Mouse (Mus musculus): ENCODE data around the gene Ptk6. TPM values are rescaled to one million over a fixed set of nuclear protein-coding genes. Genes with fewer than 3 reads are reported as not detected.

The Ptk6 gene
- polyA plus RNA-seq, 1 experiment from 2014 or later, result not detected

GRCm38 (mm10) chr2:181189321-181189720 is 13.3 kb downstream of the Ptk6 start:
- H3K4me3 ChIP-seq (ENCODE audit: low read depth, low read length), result no peak overlapping the region
- ATAC-seq (replicated peaks; ENCODE audit: low FRiP score), result no peak

GRCm38 (mm10) chr2:181188681-181189080 is 13.9 kb downstream of the Ptk6 start:
- Histone ChIP-seq H3K9ac (ENCODE audit: low read length) (peak overlapping the region; percentile 44), H3K4me2 (ENCODE audit: low read depth, low read length, severe bottlenecking) (peak overlapping the region; percentile 73; the same call in 1 of the 2 replicates), H3K36me3 (ENCODE audit: control insufficient read depth, insufficient read depth, low read length) (no peaks in the 10 kb centered on the region), H3K27me3 (ENCODE audit: control insufficient read depth, insufficient read depth, low read length) (no peaks in the 10 kb centered on the region), H3K27ac (ENCODE audit: low read depth, low read length) (no peak overlapping the region; the same call in 1 of the 2 replicates), H3K9me3 (ENCODE audit: control insufficient read depth, low read length) (no peaks in the 10 kb centered on the region), H3K4me1 (replicated peaks; ENCODE audit: control insufficient read depth, insufficient read depth, low read length) (peaks cover 3% of the 10 kb centered on the region), H3K4me3 (ENCODE audit: low read depth, low read length) (peak overlapping the region; percentile 67)
- WGBS, result 70% methylated on average over 2 of the region's 2 CpGs
- ATAC-seq (replicated peaks; ENCODE audit: low FRiP score) (no peak), DNase-seq (ENCODE audit: low spot score) (no peak)

More at GRCm38 (mm10) chr2:181189321-181189720, 13.3 kb downstream of the Ptk6 start:
- Histone ChIP-seq H3K27me3 (ENCODE audit: control insufficient read depth, insufficient read depth, low read length) (no peaks in the 10 kb centered on the region), H3K27ac (ENCODE audit: low read depth, low read length) (no peak overlapping the region), H3K36me3 (ENCODE audit: control insufficient read depth, insufficient read depth, low read length) (no peaks in the 10 kb centered on the region), H3K9ac (ENCODE audit: low read length) (no peak overlapping the region), H3K4me1 (replicated peaks; ENCODE audit: control insufficient read depth, insufficient read depth, low read length) (peaks cover 3% of the 10 kb centered on the region), H3K4me2 (ENCODE audit: low read depth, low read length, severe bottlenecking) (no peak overlapping the region), H3K9me3 (ENCODE audit: control insufficient read depth, low read length) (no peaks in the 10 kb centered on the region)
- 87% methylated on average over 1 of the region's 1 CpGs for WGBS
- DNase-seq (ENCODE audit: low spot score), result no peak

- under 1% methylated on average over 63 of the region's 64 CpGs for WGBS
- Histone ChIP-seq H3K9me3 (ENCODE audit: control insufficient read depth, low read length) (no peaks in the 10 kb centered on the region), H3K4me1 (replicated peaks; ENCODE audit: control insufficient read depth, insufficient read depth, low read length) (peaks cover 3% of the 10 kb centered on the region), H3K36me3 (ENCODE audit: control insufficient read depth, insufficient read depth, low read length) (no peaks in the 10 kb centered on the region), H3K27me3 (ENCODE audit: control insufficient read depth, insufficient read depth, low read length) (no peaks in the 10 kb centered on the region), H3K9ac (ENCODE audit: low read length) (peak within 1 kb of the TSS; percentile 97), H3K4me2 (ENCODE audit: low read depth, low read length, severe bottlenecking) (peak within 1 kb of the TSS; percentile 73), H3K27ac (ENCODE audit: low read depth, low read length) (peak within 1 kb of the TSS; percentile 91), H3K4me3 (ENCODE audit: low read depth, low read length) (peak within 1 kb of the TSS; percentile 67)
- DNase-seq (ENCODE audit: low spot score), result peak; percentile 93
- peak; percentile 93 for ATAC-seq (replicated peaks; ENCODE audit: low FRiP score)
Observed at GRCm38 (mm10) chr2:181187121-181188000, 15.2 kb downstream of the Ptk6 start, which contains the start of gene Ppdpf. TSS of gene Ppdpf (plus strand) at chr2:181187247.

DNA sequence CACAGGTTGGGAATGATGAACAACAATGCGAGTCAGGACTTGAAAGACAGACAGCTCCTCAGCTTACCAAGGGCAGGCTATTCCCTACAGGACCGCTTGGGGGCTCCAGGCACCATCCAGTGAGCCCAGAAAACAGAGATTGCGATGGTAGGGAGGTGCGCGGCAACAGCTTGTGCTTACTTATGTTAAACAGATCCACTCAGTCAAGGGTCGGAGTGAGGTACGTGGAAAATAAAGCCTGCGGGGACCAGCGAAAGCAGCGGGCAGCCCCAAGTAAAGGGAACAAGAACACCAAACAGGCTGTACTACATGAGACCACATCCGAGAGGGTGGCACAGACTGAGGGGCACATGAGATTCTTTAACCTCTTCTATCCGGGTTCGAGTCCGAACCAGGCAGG is 16.0 kb downstream of the Ptk6 start:
- peak; percentile 91 for DNase-seq (ENCODE audit: low spot score)
- Histone ChIP-seq H3K27ac (ENCODE audit: low read depth, low read length) (peak overlapping the region; percentile 91), H3K4me3 (ENCODE audit: low read depth, low read length) (peak overlapping the region; percentile 67), H3K9me3 (ENCODE audit: control insufficient read depth, low read length) (no peaks in the 10 kb centered on the region), H3K27me3 (ENCODE audit: control insufficient read depth, insufficient read depth, low read length) (no peaks in the 10 kb centered on the region), H3K4me1 (replicated peaks; ENCODE audit: control insufficient read depth, insufficient read depth, low read length) (peaks cover 3% of the 10 kb centered on the region), H3K4me2 (ENCODE audit: low read depth, low read length, severe bottlenecking) (peak overlapping the region; percentile 73), H3K9ac (ENCODE audit: low read length) (peak overlapping the region; percentile 97), H3K36me3 (ENCODE audit: control insufficient read depth, insufficient read depth, low read length) (no peaks in the 10 kb centered on the region)
- 0% methylated on average over 14 of the region's 14 CpGs for WGBS
- ATAC-seq (replicated peaks; ENCODE audit: low FRiP score), result peak; percentile 83

- ATAC-seq (replicated peaks; ENCODE audit: low FRiP score) (no peak), DNase-seq (ENCODE audit: low spot score) (no peak)
- Histone ChIP-seq H3K27ac (ENCODE audit: low read depth, low read length) (no peak overlapping the region), H3K36me3 (ENCODE audit: control insufficient read depth, insufficient read depth, low read length) (no peaks in the 10 kb centered on the region), H3K4me2 (ENCODE audit: low read depth, low read length, severe bottlenecking) (no peak overlapping the region), H3K9ac (ENCODE audit: low read length) (no peak overlapping the region), H3K27me3 (ENCODE audit: control insufficient read depth, insufficient read depth, low read length) (no peaks in the 10 kb centered on the region), H3K4me1 (replicated peaks; ENCODE audit: control insufficient read depth, insufficient read depth, low read length) (no peaks in the 10 kb centered on the region), H3K4me3 (ENCODE audit: low read depth, low read length) (no peak overlapping the region), H3K9me3 (ENCODE audit: control insufficient read depth, low read length) (no peaks in the 10 kb centered on the region)
- WGBS, result 84% methylated on average over 6 of the region's 6 CpGs
Observed at GRCm38 (mm10) chr2:181180898-181181297, 21.7 kb downstream of the Ptk6 start.

GRCm38 (mm10) chr2:181178471-181178870 is 24.1 kb downstream of the Ptk6 start:
- WGBS, result 91% methylated on average over 5 of the region's 5 CpGs
- H3K27me3 ChIP-seq (ENCODE audit: control insufficient read depth, insufficient read depth, low read length), result no peaks in the 10 kb centered on the region
- DNase-seq (ENCODE audit: low spot score), result no peak

DNA sequence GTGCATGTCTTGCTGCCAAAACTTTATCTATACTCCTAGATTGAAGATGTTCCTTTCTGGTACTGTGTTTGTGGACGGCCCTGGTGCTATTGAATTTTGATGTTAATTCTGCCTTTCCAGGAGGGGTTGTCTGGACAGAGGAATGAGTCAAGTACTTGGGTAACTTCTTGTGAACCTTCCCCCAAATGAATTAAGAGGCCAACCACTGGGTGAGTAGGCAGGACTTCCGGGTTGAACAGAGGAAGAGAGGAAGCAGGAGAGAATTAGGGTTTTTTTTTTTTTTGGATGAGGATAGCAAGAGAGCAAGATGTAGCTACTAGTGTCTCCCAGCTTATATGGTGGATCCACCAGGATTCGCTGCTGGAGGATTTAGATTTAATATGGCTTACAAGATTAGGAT is 24.6 kb downstream of the Ptk6 start:
- H3K4me3 ChIP-seq (ENCODE audit: low read depth, low read length), result no peak overlapping the region
- H3K27me3 ChIP-seq (ENCODE audit: control insufficient read depth, insufficient read depth, low read length), result no peaks in the 10 kb centered on the region
- H3K9ac ChIP-seq (ENCODE audit: low read length), result no peak overlapping the region
- H3K4me1 ChIP-seq (replicated peaks; ENCODE audit: control insufficient read depth, insufficient read depth, low read length), result no peaks in the 10 kb centered on the region
- no peak overlapping the region for H3K27ac ChIP-seq (ENCODE audit: low read depth, low read length)
- H3K9me3 ChIP-seq (ENCODE audit: control insufficient read depth, low read length), result no peaks in the 10 kb centered on the region
- H3K4me2 ChIP-seq (ENCODE audit: low read depth, low read length, severe bottlenecking), result no peak overlapping the region
- H3K36me3 ChIP-seq (ENCODE audit: control insufficient read depth, insufficient read depth, low read length), result no peaks in the 10 kb centered on the region
- 79% methylated on average over 3 of the region's 3 CpGs for WGBS
- ATAC-seq (replicated peaks; ENCODE audit: low FRiP score) (no peak), DNase-seq (ENCODE audit: low spot score) (no peak)

More at GRCm38 (mm10) chr2:181178471-181178870, 24.1 kb downstream of the Ptk6 start:
- no peak overlapping the region for H3K9ac ChIP-seq (ENCODE audit: low read length)
- no peak overlapping the region for H3K27ac ChIP-seq (ENCODE audit: low read depth, low read length)
- H3K4me1 ChIP-seq (replicated peaks; ENCODE audit: control insufficient read depth, insufficient read depth, low read length), result no peaks in the 10 kb centered on the region
- no peak overlapping the region for H3K4me3 ChIP-seq (ENCODE audit: low read depth, low read length)
- no peaks in the 10 kb centered on the region for H3K9me3 ChIP-seq (ENCODE audit: control insufficient read depth, low read length)
- no peaks in the 10 kb centered on the region for H3K36me3 ChIP-seq (ENCODE audit: control insufficient read depth, insufficient read depth, low read length)
- H3K4me2 ChIP-seq (ENCODE audit: low read depth, low read length, severe bottlenecking), result no peak overlapping the region
- no peak for ATAC-seq (replicated peaks; ENCODE audit: low FRiP score)

DNA sequence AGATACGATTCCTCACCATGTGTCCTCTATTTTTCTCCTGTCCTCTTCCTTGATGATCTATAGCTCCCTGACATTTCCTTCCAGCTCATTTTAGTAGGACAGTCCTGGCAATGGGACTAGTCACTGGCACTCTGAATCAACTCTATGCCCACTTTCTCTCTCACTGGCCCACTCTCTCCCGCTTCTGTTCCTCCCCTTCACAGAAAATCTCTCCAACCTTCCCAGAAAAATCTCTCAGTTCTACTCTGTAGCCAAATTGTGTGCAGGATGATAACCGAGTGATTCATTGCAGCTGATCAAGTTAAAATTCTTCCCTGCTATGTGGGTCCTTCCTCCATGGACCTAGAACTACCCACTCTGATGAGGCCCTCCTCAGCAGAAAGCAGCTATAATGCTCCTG is 27.9 kb downstream of the Ptk6 start:
- no peak overlapping the region for H3K4me3 ChIP-seq (ENCODE audit: low read depth, low read length)
- no peak for ATAC-seq (replicated peaks; ENCODE audit: low FRiP score)

More for the DNA sequence above, 27.9 kb downstream of the Ptk6 start:
- H3K4me1 ChIP-seq (replicated peaks; ENCODE audit: control insufficient read depth, insufficient read depth, low read length), result no peaks in the 10 kb centered on the region
- no peak for DNase-seq (ENCODE audit: low spot score)
- H3K4me2 ChIP-seq (ENCODE audit: low read depth, low read length, severe bottlenecking), result no peak overlapping the region
- no peak overlapping the region for H3K27ac ChIP-seq (ENCODE audit: low read depth, low read length)
- H3K27me3 ChIP-seq (ENCODE audit: control insufficient read depth, insufficient read depth, low read length), result no peaks in the 10 kb centered on the region
- no peak overlapping the region for H3K9ac ChIP-seq (ENCODE audit: low read length)
- 90% methylated on average over 3 of the region's 3 CpGs for WGBS
- H3K36me3 ChIP-seq (ENCODE audit: control insufficient read depth, insufficient read depth, low read length), result no peaks in the 10 kb centered on the region
- no peaks in the 10 kb centered on the region for H3K9me3 ChIP-seq (ENCODE audit: control insufficient read depth, low read length)
